Mouse (Mus musculus) neutrophil, adult 5-6 weeks (primary cell): ENCODE measurements around the gene Ormdl3. TPM values are rescaled to one million over a fixed set of nuclear protein-coding genes. Genes with fewer than 3 reads are reported as not detected.
"Not testable (repeated sequence)": the region's sequence is repeated elsewhere in the genome, so short reads cannot be mapped to it uniquely, and the experiment has no call there.

Source experiments
- ATAC-seq: fragments of 151-379, 151-347 bp; 2 replicates; pipeline ENCODE4 v1.8.0; 2017; ENCODE audit warnings: mild to moderate bottlenecking, moderate TSS enrichment; ENCODE audit not compliant: insufficient number of reproducible peaks, poor library complexity, low FRiP score, severe bottlenecking; ENCODE audit errors: extremely low read depth
- total RNA-seq: library from RNA; stranded (forward); fragments of 200-1000 nt; gene quantifications from 2 replicates; pipeline ENCODE4 v1.2.3, GENCODE M21; 2017

Ormdl3 gene
- 18.6 and 23.8 TPM in 2 replicates for total RNA-seq

GRCm38 (mm10) chr11:98586892-98587563 is at the start of gene Ormdl3:
Gene Ormdl3 (minus strand): TSS chr11:98587368.
- peak; percentile 93 for ATAC-seq

- peak; percentile 90 for ATAC-seq
These were observed 48.3 kb upstream of the Ormdl3 start for GRCm38 (mm10) chr11:98635312-98635970.

DNA sequence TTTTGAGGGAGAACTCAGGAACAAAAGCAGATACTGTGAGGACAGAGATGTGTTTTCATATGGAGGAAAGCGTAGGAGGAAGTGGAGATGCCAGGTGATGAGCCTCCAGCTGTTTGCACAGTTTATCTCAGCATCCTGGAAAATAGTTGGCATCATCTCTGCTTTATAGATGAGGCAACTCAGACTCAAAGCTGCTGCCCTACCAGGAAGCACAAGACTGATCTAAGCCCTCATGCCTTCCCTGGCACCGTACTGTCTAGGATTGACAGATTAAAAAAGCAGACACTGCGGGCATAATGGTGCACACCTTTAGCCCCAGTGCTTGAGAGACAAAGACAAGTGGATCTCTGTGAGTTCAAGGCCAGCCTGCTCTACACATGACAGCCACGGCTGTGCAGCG is 43.5 kb upstream of the Ormdl3 start:
- no peak for ATAC-seq

- ATAC-seq: no peak
These were observed 41.5 kb upstream of the Ormdl3 start for GRCm38 (mm10) chr11:98628706-98629105.

GRCm38 (mm10) chr11:98625611-98626410 is 38.6 kb upstream of the Ormdl3 start, which contains the start of the genes Gm12355 and Gsdma3:
Gene Gm12355 (minus strand): TSS chr11:98625661.
Gene Gsdma3 (plus strand): TSS chr11:98626360.
- no peak for ATAC-seq

- not testable (repeated sequence) for ATAC-seq
These were observed 37.2 kb upstream of the Ormdl3 start for GRCm38 (mm10) chr11:98624381-98624780.

- ATAC-seq: not testable (repeated sequence)
These were observed 36.8 kb upstream of the Ormdl3 start for GRCm38 (mm10) chr11:98623981-98624380.

GRCm38 (mm10) chr11:98620791-98621190 is 33.6 kb upstream of the Ormdl3 start:
- no peak for ATAC-seq

- ATAC-seq: peak; percentile 86
These were observed 19.6 kb upstream of the Ormdl3 start for GRCm38 (mm10) chr11:98606763-98607162.

DNA sequence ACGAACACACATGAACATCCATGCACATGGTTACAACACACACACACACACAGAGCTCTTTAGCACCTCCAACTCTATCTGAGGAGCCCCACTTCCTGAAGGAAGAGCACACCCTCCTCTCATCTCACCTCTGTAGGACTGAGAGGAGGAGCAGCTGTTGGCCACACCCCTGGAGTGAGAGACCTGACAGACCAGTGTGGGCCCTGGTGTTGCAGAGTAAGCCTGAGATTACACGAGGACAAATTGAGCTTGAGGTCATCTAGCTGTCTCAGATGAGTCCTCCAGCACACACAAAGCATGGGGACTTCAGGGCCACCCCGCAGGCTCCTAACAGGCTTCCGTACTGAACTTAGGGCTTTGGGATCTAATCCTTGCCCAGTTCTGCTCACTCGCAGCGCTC is 17.7 kb upstream of the Ormdl3 start:
- ATAC-seq: not testable (repeated sequence)

DNA sequence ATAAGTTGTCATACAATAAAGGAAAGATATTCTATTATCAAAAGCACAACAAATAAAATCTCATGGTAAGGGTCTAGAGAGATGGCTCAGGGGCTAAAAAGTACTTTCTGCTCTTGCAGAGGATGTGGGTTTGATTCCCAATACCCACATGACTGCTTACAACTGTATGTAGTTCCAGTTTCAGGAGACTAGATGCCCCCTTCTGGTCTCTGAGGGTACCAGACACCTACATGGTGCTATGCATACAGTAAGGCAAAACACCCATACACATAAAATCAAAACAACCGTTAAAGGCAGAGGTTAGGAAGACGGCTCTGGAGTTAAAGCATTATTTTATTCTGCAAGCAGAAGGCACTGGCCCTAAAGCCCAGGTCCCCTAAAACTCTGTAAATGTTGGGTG is 16.8 kb upstream of the Ormdl3 start:
- no peak for ATAC-seq

DNA sequence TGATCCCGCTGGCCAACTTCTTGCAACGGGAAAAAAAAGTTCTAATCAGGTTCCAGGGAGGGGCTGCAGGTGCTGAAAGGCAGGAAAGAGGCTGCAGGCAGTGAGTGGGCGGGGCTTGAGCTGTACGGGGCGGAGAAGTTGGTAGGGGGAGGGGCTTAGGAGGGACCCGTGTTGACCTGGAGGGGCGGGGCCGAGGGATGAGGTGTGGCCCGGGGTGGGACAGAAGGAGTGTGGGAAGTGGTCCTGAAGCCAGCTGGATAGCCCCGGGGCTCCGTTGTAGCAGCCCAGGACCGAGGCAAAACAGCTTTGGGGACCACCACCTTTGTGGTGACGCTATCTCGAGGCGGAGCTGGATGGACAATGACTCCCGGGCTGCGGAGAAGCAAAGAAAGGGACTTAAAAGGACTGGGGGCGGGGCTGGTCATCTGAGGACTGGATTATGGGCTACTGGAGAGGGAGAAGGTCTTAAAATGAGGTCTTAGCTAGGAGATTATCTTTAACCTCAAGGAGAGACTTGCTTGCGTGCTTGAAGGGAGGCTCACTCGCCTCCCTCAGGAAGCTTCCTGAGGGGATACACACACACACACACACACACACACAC is 15.0 kb upstream of the Ormdl3 start:
- ATAC-seq: no peak

GRCm38 (mm10) chr11:98599291-98599690 is 12.1 kb upstream of the Ormdl3 start:
- ATAC-seq: no peak

DNA sequence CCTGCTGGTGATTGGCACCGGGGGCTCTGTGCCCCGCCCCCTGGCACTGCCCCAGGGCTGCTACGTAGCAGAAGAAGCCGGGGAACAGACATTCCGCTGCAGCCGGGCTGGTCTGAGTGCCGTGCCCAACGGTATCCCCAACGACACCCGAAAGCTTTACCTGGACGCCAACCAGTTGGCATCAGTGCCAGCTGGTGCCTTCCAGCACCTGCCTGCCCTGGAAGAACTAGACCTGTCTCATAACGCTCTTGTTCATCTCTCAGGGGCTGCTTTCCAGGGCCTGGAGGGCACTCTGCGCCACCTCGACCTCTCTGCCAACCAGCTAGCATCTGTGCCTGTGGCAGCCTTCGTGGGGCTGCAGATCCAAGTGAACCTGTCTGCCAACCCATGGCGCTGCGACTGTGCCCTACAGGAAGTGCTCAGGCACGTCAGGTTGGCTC is 11.7 kb upstream of the Ormdl3 start:
- ATAC-seq: no peak

- no peak for ATAC-seq
These were observed 10.8 kb upstream of the Ormdl3 start, which contains the start of gene Lrrc3c for GRCm38 (mm10) chr11:98597991-98598390. Gene Lrrc3c (plus strand): TSS chr11:98598291.

GRCm38 (mm10) chr11:98597363-98597762 is 10.2 kb upstream of the Ormdl3 start:
- ATAC-seq: peak; percentile 83

- no peak for ATAC-seq
These were observed 8.8 kb upstream of the Ormdl3 start for GRCm38 (mm10) chr11:98595955-98596354.

DNA sequence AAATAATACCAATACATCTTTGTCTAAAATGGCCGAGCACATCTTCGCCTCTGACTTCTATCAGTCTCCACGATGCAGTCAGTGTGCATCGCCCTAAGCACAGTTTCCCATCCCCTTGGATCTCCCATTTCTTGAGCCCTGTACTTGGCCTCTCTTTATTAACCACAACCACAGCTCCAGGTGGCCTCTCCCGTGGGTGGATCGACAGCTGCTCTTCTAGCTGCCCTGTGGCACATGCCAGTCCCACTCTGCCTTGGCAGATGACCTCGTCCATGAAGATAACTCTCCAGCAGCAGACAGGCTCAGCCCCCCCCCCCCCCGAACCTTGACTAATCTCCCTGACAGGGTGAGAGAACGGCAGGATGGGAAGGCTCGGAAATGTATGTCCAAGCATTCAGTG is 8.3 kb upstream of the Ormdl3 start:
- ATAC-seq: no peak

- no peak for ATAC-seq
These were observed 7.9 kb upstream of the Ormdl3 start for GRCm38 (mm10) chr11:98595021-98595420.
